Mouse (Mus musculus) frontal cortex, postnatal 25 days (tissue): ENCODE data around the gene Tmem215.

Experiments
- DNase-seq, 2 experiments: peaks; one replicate each; pipeline ENCODE4 v3.0.0; 2022; ENCODE audit warnings: low spot score in 2 of 2

The Tmem215 gene

DNA sequence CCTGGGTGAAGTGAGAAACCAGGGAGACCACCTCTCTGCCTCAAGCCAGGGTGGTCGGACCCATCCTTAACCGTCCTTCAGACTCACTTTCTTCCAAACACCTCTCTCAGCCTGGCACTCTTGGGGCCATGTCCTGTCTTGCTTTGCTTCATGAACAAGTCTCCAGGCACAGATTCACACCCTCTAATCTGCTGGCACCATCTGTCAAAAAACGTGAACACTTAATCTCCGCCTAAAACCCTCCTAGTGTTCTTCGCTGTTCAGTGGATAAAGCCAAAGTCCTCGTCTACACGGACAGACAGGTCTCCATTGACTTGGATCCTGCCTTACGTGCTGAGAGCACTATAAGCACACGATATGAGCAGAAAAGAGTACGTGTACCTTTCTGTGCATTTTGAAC, at the start of gene Tmem215:
TSS of gene Tmem215 (plus strand) at position 301 of the 400 bp plus-strand sequence.
- no peak for DNase-seq

DNA sequence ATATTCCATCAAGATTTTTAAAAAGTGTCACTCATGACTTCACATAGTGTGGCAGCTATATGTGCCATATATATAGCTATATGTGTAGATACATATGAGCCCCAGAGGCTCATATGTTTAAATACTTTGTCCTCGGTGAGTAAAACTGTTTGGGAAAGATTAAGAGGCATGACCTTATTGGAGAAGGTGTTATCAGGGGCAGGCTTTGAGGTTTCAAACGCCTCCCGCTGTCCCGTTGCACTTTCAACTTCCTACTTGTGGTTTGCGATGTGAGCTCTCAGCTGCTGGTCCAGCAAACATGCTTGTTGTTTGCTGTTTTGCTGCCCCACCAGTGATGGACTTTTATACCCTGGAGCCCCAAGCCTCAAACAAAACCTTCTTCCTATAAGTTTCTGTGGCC, 40.1 kb upstream of the Tmem215 start:
- no peak for DNase-seq

GRCm38 (mm10) chr4:40433379-40433778, 38.6 kb upstream of the Tmem215 start:
- no peak for DNase-seq

DNA sequence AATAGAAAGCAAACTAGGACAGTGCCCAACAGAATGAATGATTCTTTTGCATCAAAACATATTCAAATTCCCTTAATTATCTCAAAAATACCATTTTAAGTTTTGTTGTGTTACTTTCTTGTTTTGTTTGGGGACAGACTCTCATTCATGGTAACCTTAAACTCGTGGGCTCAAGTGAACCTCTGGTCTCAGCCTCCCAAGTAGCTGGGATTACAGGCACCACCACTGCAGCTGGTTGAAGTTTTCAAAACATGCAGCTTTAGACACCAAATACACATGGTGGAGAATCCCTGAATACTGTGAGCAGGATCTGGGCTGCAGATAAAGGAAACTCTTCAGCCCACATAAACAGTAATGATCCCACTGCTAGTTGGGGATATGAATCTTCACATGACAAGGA, 37.6 kb upstream of the Tmem215 start:
- DNase-seq = no peak

DNA sequence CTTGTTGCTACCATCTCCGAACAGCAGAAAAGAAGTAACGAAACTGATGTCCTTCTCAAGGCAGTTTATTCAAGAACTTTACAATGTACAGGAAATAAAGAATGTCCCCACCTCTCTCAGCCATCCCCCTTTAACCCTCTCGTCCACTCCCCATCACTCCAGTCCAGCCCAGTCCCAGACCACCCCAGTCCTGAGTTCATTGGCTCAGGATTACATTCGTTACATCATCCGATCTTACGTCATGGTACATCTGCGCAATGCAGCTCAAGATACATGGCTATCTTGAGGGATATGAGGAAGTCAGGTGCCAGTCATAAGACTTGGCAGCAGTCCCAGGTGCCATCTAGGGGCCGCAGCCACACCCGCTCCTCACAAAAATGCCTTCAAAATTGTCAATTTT, 28.4 kb upstream of the Tmem215 start:
- no peak for DNase-seq

- DNase-seq = peak in 1 of 2 experiments; percentile 20
Observed at GRCm38 (mm10) chr4:40472700-40473530, 935 bp downstream of the Tmem215 start.

GRCm38 (mm10) chr4:40473911-40474310, 1.9 kb downstream of the Tmem215 start:
- no peak for DNase-seq

- no peak for DNase-seq
Observed at GRCm38 (mm10) chr4:40477963-40478362, 6.0 kb downstream of the Tmem215 start.

GRCm38 (mm10) chr4:40486546-40486945, 14.6 kb downstream of the Tmem215 start:
- no peak for DNase-seq

GRCm38 (mm10) chr4:40491731-40492130, 19.8 kb downstream of the Tmem215 start:
- DNase-seq = no peak

GRCm38 (mm10) chr4:40496354-40496753, 24.4 kb downstream of the Tmem215 start:
- DNase-seq = no peak

GRCm38 (mm10) chr4:40496828-40497227, 24.8 kb downstream of the Tmem215 start:
- no peak for DNase-seq

GRCm38 (mm10) chr4:40499812-40500591, 28.0 kb downstream of the Tmem215 start:
- no peak for DNase-seq

DNA sequence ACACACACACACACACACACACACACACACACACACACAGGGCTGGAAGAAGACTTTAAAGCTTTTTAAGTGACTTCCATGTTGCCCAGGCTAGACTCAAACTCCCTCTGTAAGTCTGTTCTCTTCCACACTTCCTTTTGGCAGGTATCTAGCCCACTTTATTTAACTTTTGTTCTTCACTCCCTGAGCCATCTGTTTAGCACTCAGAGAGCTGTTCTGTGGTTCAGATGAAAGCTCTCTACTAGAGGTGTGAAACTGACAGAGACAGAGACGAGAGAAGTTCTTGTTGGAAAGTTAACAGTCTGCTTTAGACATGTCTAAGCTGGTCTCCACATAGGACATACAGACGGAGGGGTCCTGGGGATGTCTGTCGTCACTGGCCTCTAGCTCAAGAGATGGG, 30.5 kb downstream of the Tmem215 start:
- DNase-seq = no peak

DNA sequence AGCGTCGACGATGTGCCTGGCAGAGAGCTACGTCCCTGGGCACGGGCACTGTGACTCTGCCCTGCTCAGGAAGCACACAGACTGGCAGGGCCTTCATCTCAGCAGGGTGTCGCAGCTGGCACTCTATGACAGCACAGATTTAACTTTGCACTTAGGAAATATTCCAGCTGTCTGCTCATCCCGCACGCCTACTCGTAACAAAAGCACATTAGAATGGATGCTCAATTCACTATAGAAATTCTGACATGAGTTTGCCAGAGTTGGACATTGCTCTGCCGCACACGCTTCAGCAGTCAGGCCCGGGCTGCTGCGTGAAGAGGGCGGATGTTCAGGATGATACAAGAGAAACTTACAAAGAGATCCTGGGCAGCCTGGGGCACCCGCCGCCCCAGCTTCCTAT, 37.6 kb downstream of the Tmem215 start:
- peak in 1 of 2 experiments; percentile 21 for DNase-seq

DNA sequence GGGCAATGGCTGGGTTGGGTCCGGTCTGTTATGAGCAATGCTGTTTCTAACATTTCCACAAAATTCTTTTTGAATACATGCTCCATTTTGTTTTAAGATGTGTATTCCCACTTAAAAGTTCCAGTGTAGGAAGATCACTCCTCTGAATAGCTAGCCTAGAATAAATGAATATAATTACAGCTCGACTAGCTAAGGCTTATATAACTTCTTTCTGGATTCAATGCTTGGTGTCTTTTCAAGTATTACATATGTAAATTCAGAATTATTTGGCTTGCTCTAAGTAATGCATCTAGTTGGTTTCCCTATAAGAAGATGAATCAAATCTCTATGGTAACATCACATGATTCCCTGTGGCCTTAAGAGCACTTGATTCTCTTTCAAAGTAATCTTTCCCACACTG, 41.3 kb downstream of the Tmem215 start:
- DNase-seq = no peak

DNA sequence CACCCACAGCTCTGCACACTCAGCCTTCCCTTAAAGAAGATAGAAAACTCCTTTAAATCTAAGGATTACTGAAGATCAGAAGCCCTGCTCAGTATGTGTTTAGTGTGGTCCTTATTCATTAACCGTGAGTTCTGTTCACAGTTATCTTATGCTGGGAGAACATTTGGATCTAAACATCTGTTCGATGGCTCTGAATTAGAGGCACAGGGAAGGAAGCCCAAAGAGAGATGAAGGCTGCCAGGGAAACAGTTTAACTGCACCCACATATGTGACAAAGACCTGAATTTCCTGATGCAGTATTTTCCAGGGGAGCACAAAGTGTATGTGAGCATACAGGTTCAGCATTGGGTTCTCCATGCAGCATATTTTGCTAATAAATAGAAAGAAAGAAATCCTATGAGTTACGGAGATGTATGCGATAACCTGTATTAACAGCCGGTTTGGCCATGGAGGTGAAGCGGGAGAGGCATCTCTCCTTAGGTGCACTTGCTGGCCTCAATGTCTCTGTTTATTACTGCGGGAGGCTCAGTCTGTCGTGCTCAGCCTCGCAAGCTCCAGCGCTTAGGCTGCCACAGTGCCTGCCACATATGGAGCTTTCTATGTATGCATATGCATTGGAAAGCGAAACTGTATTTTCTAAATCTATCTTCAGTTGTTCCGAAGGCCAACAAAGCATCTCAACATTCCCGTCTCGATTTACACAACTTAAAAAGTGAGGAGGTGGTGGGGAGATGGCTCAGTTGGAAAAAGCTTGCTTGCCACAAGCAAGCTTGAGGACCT, 46.8 kb downstream of the Tmem215 start:
- DNase-seq = no peak
